Mouse (Mus musculus): ENCODE data around the gene Slc2a5.
A peak's percentile ranks its signal among the peaks of the same experiment; 100 is the strongest.

The Slc2a5 gene

GRCm38 (mm10) chr4:150140346-150140745, 21.3 kb downstream of the Slc2a5 start:
- DNase-seq (ENCODE audit: low read depth, low spot score) = no peak

GRCm38 (mm10) chr4:150144242-150144641, 25.2 kb downstream of the Slc2a5 start:
- DNase-seq (ENCODE audit: low read depth, low spot score) = peak; percentile 84

- DNase-seq (ENCODE audit: low read depth, low spot score) = no peak
These were observed 27.2 kb downstream of the Slc2a5 start for GRCm38 (mm10) chr4:150146286-150146685.

GRCm38 (mm10) chr4:150151045-150151444, 32.0 kb downstream of the Slc2a5 start:
- peak; percentile 65 for DNase-seq (ENCODE audit: low read depth, low spot score)

- DNase-seq (ENCODE audit: low read depth, low spot score) = no peak
These were observed 33.4 kb downstream of the Slc2a5 start for GRCm38 (mm10) chr4:150152483-150152882.

- DNase-seq (ENCODE audit: low read depth, low spot score) = peak; percentile 78
These were observed 36.2 kb downstream of the Slc2a5 start for GRCm38 (mm10) chr4:150155301-150155700.

GRCm38 (mm10) chr4:150155731-150156130, 36.6 kb downstream of the Slc2a5 start:
- DNase-seq (ENCODE audit: low read depth, low spot score) = peak; percentile 88

GRCm38 (mm10) chr4:150157348-150157882, 38.3 kb downstream of the Slc2a5 start:
- DNase-seq (ENCODE audit: low read depth, low spot score) = no peak

GRCm38 (mm10) chr4:150159458-150159857, 40.4 kb downstream of the Slc2a5 start:
- no peak for DNase-seq (ENCODE audit: low read depth, low spot score)

GRCm38 (mm10) chr4:150162561-150163169, 43.6 kb downstream of the Slc2a5 start:
- DNase-seq (ENCODE audit: low read depth, low spot score) = peak; percentile 75

GRCm38 (mm10) chr4:150164875-150165274, 45.8 kb downstream of the Slc2a5 start:
- peak; percentile 67 for DNase-seq (ENCODE audit: low read depth, low spot score)

- DNase-seq (ENCODE audit: low read depth, low spot score) = no peak
These were observed 49.3 kb downstream of the Slc2a5 start for GRCm38 (mm10) chr4:150168406-150168805.

GRCm38 (mm10) chr4:150172107-150172506, 53.0 kb downstream of the Slc2a5 start:
- DNase-seq (ENCODE audit: low read depth, low spot score) = no peak

GRCm38 (mm10) chr4:150173281-150173680, 54.2 kb downstream of the Slc2a5 start:
- peak; percentile 83 for DNase-seq (ENCODE audit: low read depth, low spot score)

GRCm38 (mm10) chr4:150174027-150174426, 54.9 kb downstream of the Slc2a5 start:
- peak; percentile 36 for DNase-seq (ENCODE audit: low read depth, low spot score)

- peak; percentile 81 for DNase-seq (ENCODE audit: low read depth, low spot score)
These were observed 57.5 kb downstream of the Slc2a5 start for GRCm38 (mm10) chr4:150176535-150176934.

- DNase-seq (ENCODE audit: low read depth, low spot score) = no peak
These were observed 58.0 kb downstream of the Slc2a5 start for GRCm38 (mm10) chr4:150177122-150177521.

GRCm38 (mm10) chr4:150178131-150178530, 59.0 kb downstream of the Slc2a5 start:
- DNase-seq (ENCODE audit: low read depth, low spot score) = no peak

- DNase-seq (ENCODE audit: low read depth, low spot score) = no peak
These were observed 62.2 kb downstream of the Slc2a5 start for GRCm38 (mm10) chr4:150181304-150181703.

- DNase-seq (ENCODE audit: low read depth, low spot score) = peak; percentile 53
These were observed 69.2 kb downstream of the Slc2a5 start for GRCm38 (mm10) chr4:150188236-150188635.

- DNase-seq (ENCODE audit: low read depth, low spot score) = no peak
These were observed 73.1 kb downstream of the Slc2a5 start for GRCm38 (mm10) chr4:150192199-150192598.
